Mouse (Mus musculus) adrenal gland, postnatal 10 days (tissue): ENCODE data around the gene Gm1113. TPM values are rescaled to one million over a fixed set of nuclear protein-coding genes. Genes with fewer than 3 reads are reported as not detected.

Source experiments
- DNase-seq: peaks from one replicate; pipeline ENCODE4 v3.0.0; 2021; ENCODE audit warnings: mixed read lengths
- total RNA-seq, 2 experiments: library from RNA; stranded (reverse); gene quantifications; 2 replicates each; pipeline ENCODE4 v1.2.3; 2021

The Gm1113 gene
- total RNA-seq, 2 experiments from 2014 or later, result not detected

DNA sequence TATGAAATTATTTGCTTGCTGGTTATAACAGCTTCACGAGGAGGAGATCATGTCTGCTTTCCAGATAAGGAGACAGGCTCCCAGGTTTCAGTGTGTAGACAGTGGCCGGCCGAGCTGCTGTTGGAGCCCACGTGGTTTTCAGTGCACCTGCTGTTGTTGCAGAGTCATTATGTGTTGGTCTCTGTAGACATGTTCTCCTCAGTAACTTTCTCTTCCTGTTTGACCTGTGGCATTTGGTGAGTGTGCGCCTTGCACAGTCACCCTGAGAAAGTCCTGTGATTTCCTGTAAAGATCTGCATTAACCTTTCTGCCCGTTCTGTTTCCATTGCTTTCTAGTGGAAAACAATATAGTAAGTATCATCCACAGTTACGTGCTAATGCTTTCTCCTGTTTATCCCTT, 42.7 kb downstream of the Gm1113 start:
- no peak for DNase-seq

DNA sequence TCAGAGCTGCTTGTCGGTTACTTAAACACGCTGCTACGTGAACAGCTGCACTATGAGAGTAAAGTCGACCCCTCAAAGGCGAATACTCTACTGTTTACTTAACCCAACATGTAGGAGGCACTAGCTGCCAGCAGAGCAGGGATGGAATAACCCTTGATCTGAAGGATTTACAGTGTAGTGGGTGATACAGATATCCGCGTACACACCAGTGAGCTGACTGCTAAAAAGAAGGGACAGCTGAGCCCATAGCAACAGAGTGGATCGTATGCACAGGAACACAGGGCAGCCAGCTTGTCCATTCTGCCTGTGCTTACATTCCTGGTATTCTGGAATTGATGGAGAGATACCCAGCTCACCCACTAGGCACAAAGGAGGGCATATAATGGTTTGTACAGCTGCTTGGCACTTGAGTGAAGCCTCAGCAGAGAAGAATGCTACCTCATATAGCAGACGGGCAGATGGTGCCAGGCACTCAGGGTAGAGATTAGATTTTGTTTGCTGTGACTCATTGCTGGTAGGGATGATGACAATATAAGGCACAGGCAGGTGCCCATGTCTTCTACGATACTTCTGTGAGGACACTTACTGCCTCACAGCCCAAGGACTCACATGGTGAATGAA, 43.9 kb downstream of the Gm1113 start:
- no peak for DNase-seq

DNA sequence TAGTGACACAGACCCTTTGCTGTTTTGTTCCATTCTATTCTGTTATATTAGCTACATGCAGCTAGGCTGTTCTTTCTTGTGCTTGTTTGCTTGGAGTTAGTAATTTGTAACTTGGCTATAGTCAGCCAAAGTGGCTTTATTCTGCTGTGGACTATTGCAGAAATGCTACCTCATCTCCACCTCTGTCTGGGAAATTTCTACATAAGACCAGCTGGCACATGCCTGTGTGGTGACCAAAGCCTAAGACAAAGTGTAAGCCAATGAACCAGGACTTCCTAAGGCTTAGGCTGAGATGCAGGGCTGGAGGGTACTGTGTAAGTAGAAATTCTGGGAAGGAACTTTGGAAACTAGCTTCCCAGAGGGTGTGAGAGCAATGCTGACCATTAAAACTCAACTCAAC, 49.2 kb downstream of the Gm1113 start:
- no peak for DNase-seq

DNA sequence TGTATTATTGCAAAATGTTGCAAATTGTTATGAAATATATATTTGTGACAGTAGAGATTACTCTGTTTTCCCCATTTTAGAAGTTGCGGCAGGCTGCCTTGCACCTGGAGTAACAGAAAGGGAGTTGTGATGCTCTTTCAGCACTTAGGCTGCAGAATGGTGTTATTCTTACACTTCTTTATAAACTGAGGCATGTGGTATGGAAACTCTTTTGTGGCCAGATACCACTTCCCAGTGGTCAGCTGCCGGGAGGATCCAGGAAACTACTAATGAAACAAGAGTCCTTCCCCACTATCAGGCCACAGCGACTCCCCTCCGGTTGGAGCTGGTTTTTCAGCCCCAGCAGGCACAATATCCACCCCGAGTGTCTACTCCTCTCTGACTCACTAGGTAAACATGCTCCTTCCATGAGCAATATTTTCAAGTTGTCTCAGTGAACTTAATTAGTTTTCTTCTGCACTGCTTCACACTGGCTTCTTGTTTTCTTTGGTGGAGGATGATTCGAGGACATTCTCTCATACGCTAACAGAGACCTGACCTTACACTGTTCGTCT, 50.7 kb downstream of the Gm1113 start:
- DNase-seq, result no peak

DNA sequence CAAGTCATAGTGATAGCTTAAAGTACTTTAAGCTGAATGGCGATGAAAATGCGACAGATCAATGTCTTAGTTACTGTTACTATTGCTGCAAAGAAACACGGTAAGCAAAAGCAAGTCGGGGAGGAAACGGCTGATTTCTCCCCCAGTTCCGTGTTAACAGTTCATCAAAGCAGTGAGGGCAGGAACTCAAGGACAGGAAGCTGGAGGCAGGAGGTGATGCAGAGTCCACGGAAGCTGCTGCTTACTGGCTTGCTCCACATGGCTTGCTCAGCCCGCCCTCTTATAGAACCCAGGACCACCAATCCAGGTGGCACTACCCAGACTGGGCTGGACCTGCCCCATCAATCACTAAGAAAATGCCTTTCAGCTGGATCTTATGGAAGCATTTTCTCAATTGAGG, 58.5 kb downstream of the Gm1113 start:
- DNase-seq, result no peak

Other genes with a start within 250 kb of the Gm1113 start
- gene Cdon, start 97.1 kb downstream of the Gm1113 start, total RNA-seq, result 10 to 100 TPM; 24.8 to 32.4 TPM
- gene Ddx25, start 40.3 kb upstream of the Gm1113 start, total RNA-seq, result under 1 TPM; 0.75 to 0.85 TPM
- 10 to 100 TPM; 12.3 to 16.3 TPM for gene Pus3, start 40.3 kb upstream of the Gm1113 start, total RNA-seq
- under 1 TPM in 1 of 2 experiments, not detected in 1; 0.79 TPM for gene Pate2, start 52.0 kb upstream of the Gm1113 start, total RNA-seq
- gene Hyls1, start 52.1 kb upstream of the Gm1113 start, total RNA-seq, result 1 to 10 TPM; 3.3 to 5.0 TPM
- gene Pate4, start 93.7 kb upstream of the Gm1113 start, total RNA-seq, result not detected
- gene Pate3, start 129.9 kb upstream of the Gm1113 start, total RNA-seq, result not detected
- gene Pate1, start 169.1 kb upstream of the Gm1113 start, total RNA-seq, result not detected
- not detected for gene Gm17677, start 222.8 kb upstream of the Gm1113 start, total RNA-seq